Mouse (Mus musculus): ENCODE results near the gene Usp46. TPM values are rescaled to one million over a fixed set of nuclear protein-coding genes. Genes with fewer than 3 reads are reported as not detected.

The Usp46 gene
- polyA plus RNA-seq, 1 experiment from 2014 or later, result 23.4 TPM

DNA sequence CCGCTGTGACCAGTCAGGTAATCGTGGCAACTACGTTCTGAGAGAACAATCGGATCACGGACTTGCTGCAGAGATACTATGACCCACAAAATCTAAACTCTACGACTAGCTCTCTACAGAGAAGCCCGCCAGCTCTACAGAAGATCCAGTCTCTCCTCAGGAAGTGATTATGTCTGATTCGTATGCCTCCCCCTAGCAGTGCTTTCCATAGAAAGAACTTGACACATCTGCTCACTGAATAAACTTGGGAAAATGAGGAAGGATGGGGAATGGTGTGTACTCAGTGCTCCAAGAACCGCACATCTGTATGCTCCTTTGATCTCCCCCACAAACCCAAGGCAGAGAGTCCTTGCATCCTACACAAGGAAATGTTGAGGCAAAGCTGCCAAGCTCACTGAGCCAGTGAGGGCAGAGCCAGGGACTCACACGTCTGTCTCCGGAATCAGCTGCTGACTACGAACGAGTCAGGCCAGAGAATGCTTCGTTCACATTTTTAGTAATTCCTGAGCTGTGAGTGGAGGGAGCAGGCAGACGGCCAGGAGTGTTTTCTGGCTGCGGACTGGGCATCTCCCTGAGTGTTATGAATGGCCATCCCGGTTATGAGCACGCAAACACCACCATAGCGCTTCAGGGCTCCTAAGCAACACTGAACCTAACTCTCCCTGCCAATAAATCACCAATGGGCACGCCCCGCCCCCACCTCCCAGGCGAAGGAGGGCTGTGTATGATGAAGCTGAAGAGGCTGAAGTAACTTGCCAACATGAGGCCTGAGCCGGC lies 16.6 kb downstream of the Usp46 start:
- DNase-seq (no peak), ATAC-seq (ENCODE audit: low read depth) (no peak)
- 89% methylated on average over 23 of the region's 23 CpGs for WGBS (ENCODE audit: insufficient replicate concordance)
- no peak overlapping the region for H3K9ac ChIP-seq
- no peak overlapping the region for H3K4me2 ChIP-seq
- peak overlapping the region; percentile 48; the same call in 1 of the 2 replicates for H3K27ac ChIP-seq
- no peaks in the 10 kb centered on the region for H3K27me3 ChIP-seq
- H3K4me1 ChIP-seq (replicated peaks), result peaks cover 34% of the 10 kb centered on the region
- H3K9me3 ChIP-seq (replicated peaks), result no peaks in the 10 kb centered on the region
- no peak overlapping the region for H3K4me3 ChIP-seq (replicated peaks)
- peaks cover 76% of the 10 kb centered on the region for H3K36me3 ChIP-seq

- Histone ChIP-seq H3K9me3 (replicated peaks) (no peaks in the 10 kb centered on the region), H3K4me2 (no peak overlapping the region), H3K27ac (no peak overlapping the region), H3K9ac (no peak overlapping the region), H3K36me3 (peaks cover 71% of the 10 kb centered on the region), H3K27me3 (no peaks in the 10 kb centered on the region), H3K4me3 (replicated peaks) (no peak overlapping the region), H3K4me1 (replicated peaks) (peaks cover 34% of the 10 kb centered on the region)
- 89% methylated on average over 2 of the region's 2 CpGs for WGBS (ENCODE audit: insufficient replicate concordance)
- DNase-seq (peak; percentile 72), ATAC-seq (ENCODE audit: low read depth) (peak; percentile 71)
These were observed 17.3 kb downstream of the Usp46 start for GRCm38 (mm10) chr5:74050903-74051302.

- no peak overlapping the region for H3K4me2 ChIP-seq
- no peak overlapping the region for H3K9ac ChIP-seq
- H3K36me3 ChIP-seq, result peaks cover 67% of the 10 kb centered on the region
- 91% methylated on average over 16 of the region's 16 CpGs for WGBS (ENCODE audit: insufficient replicate concordance)
- DNase-seq, result no peak
- H3K27ac ChIP-seq, result no peak overlapping the region
- H3K9me3 ChIP-seq (replicated peaks), result no peaks in the 10 kb centered on the region
- no peak overlapping the region for H3K4me3 ChIP-seq (replicated peaks)
- H3K4me1 ChIP-seq (replicated peaks), result peaks cover 42% of the 10 kb centered on the region
- H3K27me3 ChIP-seq, result no peaks in the 10 kb centered on the region
- ATAC-seq (ENCODE audit: low read depth), result no peak
These were observed 19.3 kb downstream of the Usp46 start for GRCm38 (mm10) chr5:74048846-74049495.

- no peak for DNase-seq
- peaks cover 29% of the 10 kb centered on the region for H3K4me1 ChIP-seq (replicated peaks)
- WGBS (ENCODE audit: insufficient replicate concordance), result 63% methylated on average over 7 of the region's 7 CpGs
- H3K9me3 ChIP-seq (replicated peaks), result no peaks in the 10 kb centered on the region
- peaks cover 34% of the 10 kb centered on the region for H3K36me3 ChIP-seq
- H3K27ac ChIP-seq, result no peak overlapping the region
- no peak overlapping the region for H3K9ac ChIP-seq
- H3K4me3 ChIP-seq (replicated peaks), result no peak overlapping the region
- ATAC-seq (ENCODE audit: low read depth), result no peak
- no peaks in the 10 kb centered on the region for H3K27me3 ChIP-seq
- no peak overlapping the region for H3K4me2 ChIP-seq
These were observed 23.6 kb downstream of the Usp46 start for GRCm38 (mm10) chr5:74044591-74044990.

DNA sequence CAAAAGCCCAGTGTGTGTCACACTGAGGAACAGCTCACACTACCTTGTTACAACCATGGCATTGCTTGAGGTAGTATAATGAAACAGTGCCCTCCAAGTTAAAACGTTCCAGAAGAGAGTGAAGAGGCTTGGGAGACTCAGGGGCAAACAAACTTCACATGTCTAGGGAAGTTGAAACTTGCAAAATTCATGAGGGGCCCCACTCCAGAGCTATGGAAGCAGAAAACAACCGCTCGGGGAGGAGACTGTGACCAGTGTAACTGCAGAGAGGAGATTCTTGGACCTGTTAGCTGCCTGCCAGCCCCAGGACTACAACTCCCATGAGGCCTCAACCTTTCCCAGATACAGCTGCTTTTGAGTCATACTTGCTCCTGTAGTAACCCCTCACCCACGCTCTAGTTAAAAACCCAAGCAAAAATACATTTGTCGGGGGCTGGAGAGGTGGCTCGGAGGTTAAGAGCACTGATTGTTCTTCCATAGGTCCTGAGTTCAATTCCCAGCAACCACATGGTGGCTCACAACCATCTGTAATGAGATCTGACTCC lies 25.4 kb downstream of the Usp46 start:
- DNase-seq, result no peak
- Histone ChIP-seq H3K9me3 (replicated peaks) (no peaks in the 10 kb centered on the region), H3K4me3 (replicated peaks) (no peak overlapping the region), H3K9ac (no peak overlapping the region), H3K36me3 (peaks cover 26% of the 10 kb centered on the region), H3K4me2 (no peak overlapping the region), H3K27ac (no peak overlapping the region), H3K27me3 (no peaks in the 10 kb centered on the region), H3K4me1 (replicated peaks) (peaks cover 25% of the 10 kb centered on the region)
- 83% methylated on average over 6 of the region's 6 CpGs for WGBS (ENCODE audit: insufficient replicate concordance)
- ATAC-seq (ENCODE audit: low read depth), result no peak

DNA sequence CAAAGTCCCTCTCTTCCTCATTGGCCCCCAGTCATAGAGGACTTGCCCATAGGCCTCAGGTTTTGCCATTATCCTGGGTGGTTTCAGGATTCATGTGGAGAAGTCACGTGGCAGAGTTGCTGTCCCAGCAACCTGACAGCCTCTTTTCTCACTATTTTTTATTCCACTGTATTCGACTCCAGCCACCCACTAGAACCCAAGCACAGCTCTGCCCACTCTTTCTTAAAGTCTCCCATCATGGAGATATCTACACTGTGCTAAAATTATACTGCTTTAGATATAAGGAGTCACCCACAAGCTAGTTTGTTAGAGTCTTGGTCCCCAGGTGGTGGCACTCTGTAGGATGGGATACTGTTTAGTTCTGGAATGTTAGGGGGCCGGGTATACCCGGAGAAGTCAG lies 27.7 kb downstream of the Usp46 start:
- no peak for DNase-seq
- 88% methylated on average over 4 of the region's 4 CpGs for WGBS (ENCODE audit: insufficient replicate concordance)
- no peak overlapping the region for H3K4me2 ChIP-seq

DNA sequence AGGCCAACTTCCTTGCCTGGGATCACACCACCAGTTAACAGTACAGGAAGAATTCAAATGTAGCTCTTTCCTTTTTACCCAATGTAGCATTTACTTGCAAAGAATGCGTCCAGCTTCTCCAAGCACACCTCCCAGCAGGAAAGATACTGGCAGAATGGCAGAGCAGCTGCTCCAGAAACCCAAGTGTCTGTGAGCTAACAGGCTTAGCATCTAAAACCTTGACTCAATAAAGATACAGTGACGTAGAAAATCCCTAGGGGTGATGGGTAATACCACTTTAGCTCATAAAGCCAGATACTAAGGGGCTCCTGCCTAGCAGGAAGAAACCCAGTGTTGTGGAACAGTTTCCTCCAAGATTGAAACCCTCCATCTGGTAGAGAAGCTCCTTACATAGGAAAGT lies 32.8 kb downstream of the Usp46 start:
- DNase-seq, result no peak
- H3K27me3 ChIP-seq, result no peaks in the 10 kb centered on the region
- H3K9ac ChIP-seq, result no peak overlapping the region
- no peak for ATAC-seq (ENCODE audit: low read depth)
- no peaks in the 10 kb centered on the region for H3K9me3 ChIP-seq (replicated peaks)
- peaks cover 71% of the 10 kb centered on the region for H3K36me3 ChIP-seq
- whole genome bisulfite sequencing (ENCODE audit: insufficient replicate concordance), result 92% methylated on average over 2 of the region's 2 CpGs
- H3K4me1 ChIP-seq (replicated peaks), result peaks cover 4% of the 10 kb centered on the region
- no peak overlapping the region for H3K4me2 ChIP-seq
- no peak overlapping the region for H3K27ac ChIP-seq
- no peak overlapping the region for H3K4me3 ChIP-seq (replicated peaks)

More for the DNA sequence above, 27.7 kb downstream of the Usp46 start:
- Histone ChIP-seq H3K27ac (no peak overlapping the region), H3K4me3 (replicated peaks) (no peak overlapping the region), H3K9me3 (replicated peaks) (no peaks in the 10 kb centered on the region), H3K9ac (no peak overlapping the region), H3K27me3 (no peaks in the 10 kb centered on the region), H3K36me3 (peaks cover 35% of the 10 kb centered on the region), H3K4me1 (replicated peaks) (peaks cover 22% of the 10 kb centered on the region)
- no peak for ATAC-seq (ENCODE audit: low read depth)

DNA sequence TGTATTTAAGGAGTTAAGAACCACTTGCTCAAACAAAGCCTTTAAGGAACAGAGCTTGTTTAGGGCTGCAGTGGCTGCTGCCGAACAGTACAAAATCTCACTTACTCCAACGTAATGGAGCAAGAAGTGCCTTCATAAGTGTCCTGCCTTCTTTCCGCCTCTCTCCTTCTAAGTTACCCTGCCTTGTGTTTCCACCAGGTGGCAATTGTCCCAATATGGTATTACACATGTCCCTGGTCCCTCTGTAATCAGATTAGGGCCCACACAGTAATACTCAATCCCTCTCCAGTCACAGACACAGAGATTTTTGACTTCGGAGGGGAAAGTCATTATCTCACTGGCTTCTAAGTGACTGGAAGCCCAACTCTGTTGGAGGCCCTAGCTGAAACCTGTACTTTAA lies 34.1 kb downstream of the Usp46 start:
- no peaks in the 10 kb centered on the region for H3K9me3 ChIP-seq (replicated peaks)
- DNase-seq (no peak), ATAC-seq (ENCODE audit: low read depth) (no peak)
- H3K27me3 ChIP-seq, result no peaks in the 10 kb centered on the region
- WGBS (ENCODE audit: insufficient replicate concordance), result 79% methylated on average over 4 of the region's 4 CpGs
- H3K4me1 ChIP-seq (replicated peaks), result 0 out of 2 replicates have a peak, but pooled peaks cover 5% of the 10 kb centered on the region
- no peak overlapping the region for H3K4me3 ChIP-seq (replicated peaks)
- no peak overlapping the region for H3K27ac ChIP-seq
- H3K9ac ChIP-seq, result no peak overlapping the region
- peaks cover 78% of the 10 kb centered on the region for H3K36me3 ChIP-seq
- H3K4me2 ChIP-seq, result no peak overlapping the region

DNA sequence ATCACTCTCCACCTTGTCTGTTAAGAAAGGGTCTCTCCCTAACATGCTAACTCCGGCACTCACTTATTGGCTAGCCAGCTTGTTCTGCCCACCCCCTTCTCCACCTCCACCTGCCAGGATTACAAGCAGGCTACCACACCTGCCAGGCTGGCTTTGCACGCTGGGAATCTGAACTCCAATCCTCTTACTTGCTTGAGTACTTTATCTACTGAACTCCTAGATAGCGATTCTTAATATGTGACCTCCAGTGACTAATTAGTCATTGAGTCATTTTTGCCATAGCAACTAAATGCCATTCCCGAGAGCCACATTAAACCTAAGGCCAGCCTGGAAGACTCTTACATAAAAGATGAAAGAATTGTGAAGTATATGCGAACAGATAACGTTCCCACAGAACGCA lies 38.4 kb downstream of the Usp46 start:
- Histone ChIP-seq H3K27me3 (no peaks in the 10 kb centered on the region), H3K4me1 (replicated peaks) (0 out of 2 replicates have a peak, but pooled peaks cover 5% of the 10 kb centered on the region), H3K36me3 (peaks cover 87% of the 10 kb centered on the region), H3K9ac (no peak overlapping the region), H3K9me3 (replicated peaks) (no peaks in the 10 kb centered on the region), H3K4me2 (no peak overlapping the region), H3K27ac (no peak overlapping the region), H3K4me3 (replicated peaks) (no peak overlapping the region)
- 88% methylated on average over 7 of the region's 7 CpGs for WGBS (ENCODE audit: insufficient replicate concordance)
- DNase-seq, result no peak
- no peak for ATAC-seq (ENCODE audit: low read depth)

- Histone ChIP-seq H3K36me3 (peaks cover 86% of the 10 kb centered on the region), H3K27ac (no peak overlapping the region), H3K27me3 (no peaks in the 10 kb centered on the region), H3K9me3 (replicated peaks) (no peaks in the 10 kb centered on the region), H3K4me3 (replicated peaks) (no peak overlapping the region), H3K4me1 (replicated peaks) (0 out of 2 replicates have a peak, but pooled peaks cover 5% of the 10 kb centered on the region), H3K9ac (no peak overlapping the region), H3K4me2 (no peak overlapping the region)
- DNase-seq, result no peak
- ATAC-seq (ENCODE audit: low read depth), result no peak
- WGBS (ENCODE audit: insufficient replicate concordance), result 87% methylated on average over 25 of the region's 25 CpGs
These were observed 39.3 kb downstream of the Usp46 start for GRCm38 (mm10) chr5:74028691-74029479.

- Histone ChIP-seq H3K9me3 (replicated peaks) (no peaks in the 10 kb centered on the region), H3K4me1 (replicated peaks) (0 out of 2 replicates have a peak, but pooled peaks cover 5% of the 10 kb centered on the region), H3K36me3 (peaks cover 85% of the 10 kb centered on the region), H3K27ac (no peak overlapping the region), H3K4me2 (no peak overlapping the region), H3K9ac (no peak overlapping the region), H3K4me3 (replicated peaks) (no peak overlapping the region), H3K27me3 (no peaks in the 10 kb centered on the region)
- no peak for ATAC-seq (ENCODE audit: low read depth)
- WGBS (ENCODE audit: insufficient replicate concordance), result 64% methylated on average over 2 of the region's 2 CpGs
- no peak for DNase-seq
These were observed 40.0 kb downstream of the Usp46 start for GRCm38 (mm10) chr5:74028221-74028620.

Data from liver, embryonic 13.5 days (tissue).